Mouse (Mus musculus): ENCODE results near the gene Trim67.

Trim67 gene

DNA sequence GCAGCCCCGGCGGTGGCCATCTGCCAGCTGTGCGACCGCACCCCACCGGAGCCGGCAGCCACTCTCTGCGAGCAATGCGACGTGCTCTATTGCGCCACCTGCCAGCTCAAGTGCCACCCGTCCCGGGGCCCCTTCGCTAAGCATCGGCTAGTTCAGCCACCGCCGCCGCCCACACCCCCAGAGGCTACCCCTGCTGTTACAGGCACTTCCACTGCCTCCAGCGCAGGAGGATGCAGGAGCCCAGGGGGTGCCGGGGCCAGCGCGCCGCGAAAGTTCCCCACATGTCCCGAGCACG is 1.5 kb downstream of the Trim67 start:
- no peak for DNase-seq (ENCODE audit: low spot score)

DNA sequence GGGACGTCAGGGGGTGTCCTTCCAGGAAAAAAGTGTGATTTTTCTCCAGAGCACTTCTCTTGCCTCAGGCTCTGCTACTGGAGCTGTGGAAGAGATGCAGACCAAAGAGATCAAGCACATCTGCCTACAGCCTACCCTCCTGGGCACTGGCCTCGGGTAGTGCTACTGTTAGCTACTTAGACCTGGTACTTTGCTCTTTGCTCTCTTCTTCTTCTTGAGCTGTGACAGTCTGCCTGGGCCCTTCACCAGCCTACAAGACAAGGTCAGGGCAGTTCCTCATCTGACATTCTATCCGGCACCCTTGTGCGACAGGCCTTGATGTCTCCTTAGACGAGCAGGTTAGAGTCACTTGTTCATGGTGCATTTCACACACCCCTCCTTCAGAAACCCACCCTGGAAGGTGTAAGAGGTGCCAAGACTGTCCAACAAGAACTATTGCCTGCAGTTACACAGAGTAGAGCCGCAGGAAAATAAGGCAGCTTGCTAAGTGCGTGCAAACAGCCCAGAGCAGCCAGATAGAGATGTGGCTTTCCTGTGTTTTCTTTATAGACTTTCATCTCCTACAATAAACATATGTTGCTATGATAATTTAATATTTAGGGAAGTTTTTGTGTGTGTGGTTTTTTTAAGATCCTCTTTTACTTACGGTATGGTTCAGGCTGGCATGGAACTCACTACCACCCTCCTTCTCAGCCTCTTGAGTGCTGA is 3.0 kb downstream of the Trim67 start:
- no peak for DNase-seq (ENCODE audit: low spot score)

DNA sequence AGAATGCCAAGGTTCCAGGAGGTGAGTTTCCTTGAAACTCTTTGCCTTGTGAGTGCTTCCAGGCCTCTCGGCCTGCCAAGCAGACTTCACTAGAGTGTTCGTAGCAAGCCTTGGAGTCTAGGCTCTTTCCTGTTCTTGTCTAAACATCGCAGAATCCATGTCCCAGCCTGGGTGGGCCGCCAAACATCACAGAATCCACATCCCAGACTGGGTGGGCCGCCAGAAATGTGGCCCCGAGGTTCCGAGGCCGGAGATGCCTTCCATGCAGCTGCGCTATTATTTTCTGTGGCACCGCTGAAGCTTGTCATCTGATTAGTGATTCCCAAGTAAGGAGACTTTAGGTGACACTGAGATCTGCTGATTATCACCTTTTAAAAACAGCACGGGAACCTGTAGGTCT is 7.7 kb downstream of the Trim67 start:
- no peak for DNase-seq (ENCODE audit: low spot score)

DNA sequence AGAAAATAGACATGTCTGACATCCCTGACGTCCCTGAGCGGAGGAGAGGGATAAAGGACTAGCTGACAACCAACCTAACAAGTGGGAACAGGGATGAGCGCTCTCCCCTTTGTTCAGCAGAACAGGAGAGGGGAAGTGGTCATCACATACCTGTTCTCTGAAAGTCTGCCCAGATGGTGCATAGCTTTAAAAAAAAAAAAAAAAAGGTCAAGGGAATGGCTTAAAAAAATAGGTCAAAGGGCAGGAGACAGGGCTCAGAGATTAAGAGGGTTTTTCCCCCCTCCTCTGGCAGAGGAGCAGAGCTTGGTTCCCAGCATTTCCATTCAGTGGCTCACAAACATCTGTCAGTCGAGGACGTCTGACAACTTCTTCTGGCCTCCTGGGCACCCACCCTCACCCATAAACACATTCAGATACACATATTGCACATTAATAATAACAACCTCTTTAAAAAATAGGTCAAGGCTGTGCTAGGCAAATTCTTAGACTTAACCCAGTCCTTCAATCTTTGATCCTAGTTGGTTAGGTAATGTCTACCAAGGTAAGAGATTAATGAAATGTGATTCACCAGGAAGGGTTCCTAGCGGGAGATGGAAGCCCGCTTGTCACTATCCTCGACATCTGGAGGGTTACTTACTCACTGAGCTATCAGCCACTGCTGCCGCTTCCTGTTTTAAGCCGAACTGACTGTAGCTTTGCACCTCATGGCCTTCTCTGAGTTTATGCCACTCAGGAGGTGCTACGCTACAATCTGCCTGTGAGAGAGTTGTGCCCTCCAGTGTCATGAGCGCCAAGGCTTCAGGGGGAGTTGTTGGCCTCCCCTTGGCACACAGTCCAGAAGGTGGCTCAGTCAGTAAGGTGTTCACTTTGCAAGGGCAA is 11.2 kb downstream of the Trim67 start:
- DNase-seq (ENCODE audit: low spot score): no peak

DNA sequence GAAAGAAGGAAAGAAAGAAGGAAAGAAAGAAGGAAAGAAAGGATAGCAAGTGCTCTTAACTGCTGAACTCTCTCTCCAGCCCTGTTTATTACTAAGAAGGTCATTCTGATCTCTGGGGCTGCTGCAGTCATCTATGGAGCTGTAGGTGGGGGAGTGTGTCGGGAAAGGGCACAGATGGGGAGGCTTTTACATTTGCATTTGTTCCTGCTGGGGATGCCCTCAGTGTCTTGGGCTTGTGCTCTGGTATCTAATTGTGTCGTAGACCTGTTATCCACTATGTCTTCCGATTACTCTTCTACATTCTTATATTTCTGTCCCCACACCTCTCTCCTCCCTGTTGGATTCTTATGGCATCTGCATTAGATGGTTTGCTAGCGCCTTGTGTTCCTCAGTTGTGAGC is 13.1 kb downstream of the Trim67 start:
- DNase-seq (ENCODE audit: low spot score): no peak

DNA sequence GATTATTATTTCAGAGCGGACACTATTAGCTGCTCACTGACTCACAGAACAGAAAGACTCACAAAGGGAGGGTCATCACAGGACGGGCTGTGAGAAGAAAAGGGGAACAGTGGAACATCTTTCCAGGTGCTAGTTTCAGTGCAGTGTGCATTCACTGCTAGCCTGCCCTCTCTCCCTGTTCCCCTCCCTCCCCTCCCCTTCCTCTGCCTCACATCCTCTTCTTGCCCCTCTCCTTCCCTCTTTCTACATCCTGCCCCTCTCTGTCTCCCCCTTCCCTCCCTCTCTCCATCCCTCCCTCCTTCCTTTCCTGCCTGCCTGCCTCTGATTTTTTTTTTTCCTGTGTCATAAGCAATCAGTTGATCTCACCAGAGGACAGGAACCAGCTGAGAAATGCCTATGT is 16.5 kb downstream of the Trim67 start:
- no peak for DNase-seq (ENCODE audit: low spot score)

DNA sequence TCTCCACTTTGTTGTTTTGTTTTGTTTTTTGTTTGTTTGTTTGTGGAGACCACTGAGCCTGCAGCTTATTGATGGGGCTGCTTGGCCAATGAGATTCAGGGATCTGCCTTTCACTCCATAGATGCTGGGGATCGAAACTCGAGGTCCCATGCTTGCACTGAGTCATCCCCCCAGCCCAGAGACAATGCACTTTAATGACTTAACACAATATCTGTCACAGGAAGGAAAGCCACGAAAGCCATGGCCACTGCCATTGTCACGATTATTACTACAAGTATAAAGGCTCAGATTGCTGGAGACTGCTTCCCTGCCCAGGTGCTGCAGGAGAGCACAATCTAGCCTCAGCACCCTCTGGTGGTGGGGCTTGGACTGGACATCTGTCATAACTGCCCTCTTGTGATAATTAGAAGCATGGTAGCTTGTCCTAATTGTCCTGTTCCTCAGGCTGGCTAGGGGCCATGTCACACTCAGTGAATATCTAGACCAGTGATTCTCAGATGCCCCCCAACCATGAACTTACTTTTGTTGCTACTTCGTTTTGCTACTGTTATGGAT is 17.2 kb downstream of the Trim67 start:
- DNase-seq (ENCODE audit: low spot score): no peak

DNA sequence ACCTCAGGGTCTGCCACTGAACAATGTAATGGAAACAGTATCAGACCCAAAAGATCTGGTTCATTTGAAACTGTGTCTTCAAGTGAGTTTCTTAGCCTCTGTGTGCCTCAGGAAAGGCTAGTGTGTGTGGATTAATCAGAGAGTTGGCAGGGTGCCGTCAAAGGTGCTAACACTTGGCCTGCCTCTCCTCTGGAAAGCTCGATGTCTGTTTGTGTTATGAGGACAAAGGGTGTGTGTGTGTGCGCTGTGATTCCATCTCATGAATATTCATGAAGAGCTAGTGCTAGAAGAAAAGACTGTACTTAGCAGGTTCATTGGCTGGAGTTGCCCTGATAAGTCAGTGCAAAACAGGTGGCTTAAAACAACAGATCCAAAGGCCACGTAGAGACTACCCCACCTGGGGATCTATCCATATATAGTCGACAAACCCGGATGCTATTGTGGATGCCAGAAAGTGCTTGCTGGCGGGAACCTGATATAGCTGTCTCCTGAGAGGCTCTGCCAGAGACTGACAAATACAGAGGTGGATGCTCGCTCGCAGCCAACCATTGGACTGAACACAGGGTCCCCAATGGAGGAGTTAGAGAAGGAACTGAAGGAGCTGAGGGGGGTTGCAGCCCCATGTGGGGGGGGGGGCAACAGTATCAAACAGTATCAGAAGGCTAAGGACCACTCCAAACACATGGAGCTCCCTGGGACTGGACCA is 17.9 kb downstream of the Trim67 start:
- DNase-seq (ENCODE audit: low spot score): no peak

DNA sequence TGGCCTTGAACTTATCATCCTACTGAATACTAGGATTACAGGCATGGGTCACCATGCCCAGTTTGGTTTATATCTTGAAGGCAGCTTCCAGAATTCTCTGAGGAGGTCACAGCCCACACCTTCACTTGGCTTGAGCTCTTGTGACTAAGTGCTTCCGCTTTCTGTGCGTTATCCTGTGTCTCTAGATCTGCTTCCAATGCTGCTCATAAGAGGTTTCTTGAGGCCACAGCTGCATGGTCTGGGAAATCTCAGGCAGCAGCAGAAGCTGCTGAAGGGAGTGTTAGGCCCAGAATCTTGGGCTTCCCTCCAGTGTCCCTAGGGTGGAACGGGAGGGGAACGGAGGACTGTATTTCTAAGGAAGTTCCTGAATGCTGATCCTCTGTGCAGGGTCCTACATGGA is 20.4 kb downstream of the Trim67 start:
- no peak for DNase-seq (ENCODE audit: low spot score)

DNA sequence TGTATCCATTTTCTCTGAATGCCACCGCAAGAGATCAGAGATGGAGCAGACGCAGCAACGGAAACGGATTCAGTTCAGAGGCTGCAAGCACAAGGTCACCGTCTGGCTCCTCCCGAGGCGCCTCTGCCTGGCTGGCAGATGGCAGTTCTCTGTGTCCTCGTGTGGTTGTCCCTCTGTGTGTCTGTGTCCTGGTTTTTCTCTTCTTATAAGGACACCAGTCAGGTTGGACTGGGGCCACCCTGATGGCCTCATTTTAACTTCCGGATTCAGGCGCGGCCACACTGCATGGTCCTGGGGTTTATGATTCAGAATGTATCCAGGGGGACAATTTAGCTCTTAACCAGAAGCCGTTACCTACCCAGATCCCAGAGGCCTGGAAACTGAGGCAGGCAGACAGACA is 23.0 kb downstream of the Trim67 start:
- DNase-seq (ENCODE audit: low spot score): no peak

DNA sequence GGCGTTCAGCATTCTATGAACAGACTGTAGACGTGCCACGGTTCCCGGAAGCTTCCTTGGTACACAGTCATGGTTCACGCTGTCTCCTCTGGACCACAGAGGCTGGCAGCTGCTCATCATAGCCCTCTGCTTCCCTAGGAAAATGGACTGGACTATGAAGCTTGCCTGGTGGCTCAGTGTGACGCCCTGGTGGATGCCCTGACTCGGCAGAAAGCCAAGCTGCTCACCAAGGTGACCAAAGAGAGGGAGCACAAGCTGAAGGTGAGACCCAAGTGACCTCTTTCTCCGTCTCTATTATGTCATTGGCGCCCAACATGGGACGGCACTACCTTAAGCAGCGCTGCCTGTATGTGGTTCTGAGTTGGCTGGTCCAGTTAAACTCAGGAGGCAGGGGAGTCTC is 24.0 kb downstream of the Trim67 start:
- DNase-seq (ENCODE audit: low spot score): no peak

DNA sequence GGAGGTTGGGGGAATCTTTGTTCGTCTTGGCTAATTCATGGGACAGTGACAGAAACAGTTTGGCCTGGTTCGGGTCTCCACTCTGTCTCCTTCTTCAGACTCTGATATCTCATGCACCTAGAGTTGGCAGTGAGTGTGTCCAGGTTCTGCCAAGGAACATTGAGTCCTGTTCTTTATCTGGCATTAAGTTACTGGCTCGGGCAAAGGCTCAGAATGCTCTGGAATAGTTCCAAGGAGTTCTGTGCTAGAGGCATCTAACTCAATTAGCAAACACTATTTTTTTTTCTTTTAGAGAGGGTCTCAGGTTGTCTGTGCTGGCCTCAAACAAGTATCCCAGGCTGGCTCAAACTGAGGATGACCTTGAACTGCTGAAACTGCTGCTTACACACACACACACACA is 24.5 kb downstream of the Trim67 start:
- no peak for DNase-seq (ENCODE audit: low spot score)

DNA sequence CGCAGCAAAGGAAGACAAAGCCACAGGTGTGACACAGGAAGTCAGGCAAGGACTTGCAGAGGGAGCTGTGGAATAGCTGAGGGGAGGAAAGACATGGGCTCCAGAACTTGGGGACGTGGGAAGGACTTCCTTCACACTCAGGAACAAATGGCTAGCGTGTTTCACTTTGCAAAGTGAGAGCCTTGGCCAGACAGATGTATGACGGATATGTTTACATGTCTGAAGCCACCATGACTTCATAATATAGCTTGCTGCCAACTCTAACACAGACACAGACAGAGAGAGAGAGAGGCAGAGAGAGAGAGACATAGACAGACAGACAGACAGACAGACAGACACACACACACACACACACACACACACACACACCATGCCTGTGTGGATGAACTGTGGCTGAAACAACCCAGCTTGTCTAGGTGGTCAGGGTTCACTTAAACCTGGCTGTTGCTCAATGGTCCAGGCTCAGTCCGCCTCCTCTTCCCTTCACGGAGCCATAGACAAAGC is 26.8 kb downstream of the Trim67 start:
- DNase-seq (ENCODE audit: low spot score): no peak

DNA sequence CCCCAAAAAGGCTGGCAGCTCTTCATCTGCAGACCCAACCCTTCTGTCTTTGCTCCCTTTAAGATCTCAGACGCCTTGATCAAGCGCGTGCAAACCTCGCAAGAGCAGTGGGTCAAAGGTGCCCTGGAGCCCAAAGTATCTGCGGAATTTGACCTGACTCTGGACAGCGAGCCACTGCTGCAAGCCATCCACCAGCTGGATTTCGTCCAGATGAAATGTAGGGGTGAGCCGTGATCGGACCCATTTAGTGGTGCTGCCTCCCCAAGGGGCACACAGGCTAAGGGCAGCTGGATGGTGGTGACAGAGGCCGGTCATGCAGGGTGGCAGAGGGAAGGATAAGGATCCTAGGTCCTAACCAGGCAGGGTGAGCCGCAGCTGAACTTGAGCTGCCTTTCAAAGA is 27.2 kb downstream of the Trim67 start:
- no peak for DNase-seq (ENCODE audit: low spot score)

DNA sequence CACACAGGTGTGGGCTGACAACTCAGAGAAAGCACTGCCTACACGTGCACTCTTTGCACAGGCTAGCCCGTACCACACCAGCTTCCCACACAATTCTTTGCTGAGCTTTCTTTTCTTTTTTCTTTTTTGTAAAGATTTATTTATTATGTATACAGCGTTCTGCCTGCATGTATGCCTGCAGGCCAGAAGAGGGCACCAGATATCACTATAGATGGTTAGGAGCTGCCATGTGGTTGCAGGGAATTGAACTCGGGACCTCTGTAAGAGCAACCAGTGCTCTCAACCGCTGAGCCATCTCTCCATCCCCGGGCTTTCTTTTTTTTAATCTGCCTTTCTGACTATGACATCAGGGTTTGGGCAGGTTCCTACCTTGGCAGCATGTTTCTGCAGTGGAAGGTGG is 30.6 kb downstream of the Trim67 start:
- no peak for DNase-seq (ENCODE audit: low spot score)

DNA sequence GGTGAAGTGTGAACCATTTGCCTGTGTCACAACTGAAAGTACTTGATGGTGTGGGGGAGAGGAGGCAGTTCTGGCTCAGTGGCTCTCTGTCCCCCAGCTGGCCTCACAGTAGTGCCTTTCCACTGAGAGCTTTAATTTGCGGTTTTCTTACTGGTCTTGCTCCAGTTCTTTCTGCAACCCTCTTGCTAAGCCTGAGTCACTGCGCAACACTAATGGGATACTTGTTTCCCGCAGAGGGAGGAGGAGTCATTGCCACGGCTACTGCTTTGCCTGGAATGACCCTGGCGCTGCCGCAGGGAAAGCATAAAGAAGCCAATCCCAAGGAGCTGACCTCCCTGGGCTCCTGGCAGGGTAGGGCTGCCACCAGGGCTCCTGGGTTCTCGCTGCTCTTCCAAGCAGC is 33.8 kb downstream of the Trim67 start:
- no peak for DNase-seq (ENCODE audit: low spot score)

DNA sequence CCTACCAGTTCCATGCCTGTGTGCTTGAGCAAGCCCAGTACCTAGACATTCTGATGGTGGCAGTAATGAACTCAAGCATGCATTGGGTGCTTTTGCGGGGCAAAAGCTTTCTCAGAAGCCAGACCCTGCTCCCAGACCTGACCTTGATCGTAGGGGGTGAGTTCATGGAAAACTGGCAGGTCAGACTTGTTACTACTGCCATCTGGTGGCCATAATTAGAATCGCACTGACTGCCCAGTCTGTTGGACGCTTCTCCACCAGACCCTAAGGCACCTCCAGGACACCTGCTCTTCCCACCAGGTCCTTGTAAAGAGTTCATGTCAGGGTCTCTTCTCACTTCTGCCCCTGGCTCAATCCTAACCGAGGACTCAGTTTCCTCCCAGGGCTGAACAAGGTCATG is 34.5 kb downstream of the Trim67 start:
- DNase-seq (ENCODE audit: low spot score): no peak

DNA sequence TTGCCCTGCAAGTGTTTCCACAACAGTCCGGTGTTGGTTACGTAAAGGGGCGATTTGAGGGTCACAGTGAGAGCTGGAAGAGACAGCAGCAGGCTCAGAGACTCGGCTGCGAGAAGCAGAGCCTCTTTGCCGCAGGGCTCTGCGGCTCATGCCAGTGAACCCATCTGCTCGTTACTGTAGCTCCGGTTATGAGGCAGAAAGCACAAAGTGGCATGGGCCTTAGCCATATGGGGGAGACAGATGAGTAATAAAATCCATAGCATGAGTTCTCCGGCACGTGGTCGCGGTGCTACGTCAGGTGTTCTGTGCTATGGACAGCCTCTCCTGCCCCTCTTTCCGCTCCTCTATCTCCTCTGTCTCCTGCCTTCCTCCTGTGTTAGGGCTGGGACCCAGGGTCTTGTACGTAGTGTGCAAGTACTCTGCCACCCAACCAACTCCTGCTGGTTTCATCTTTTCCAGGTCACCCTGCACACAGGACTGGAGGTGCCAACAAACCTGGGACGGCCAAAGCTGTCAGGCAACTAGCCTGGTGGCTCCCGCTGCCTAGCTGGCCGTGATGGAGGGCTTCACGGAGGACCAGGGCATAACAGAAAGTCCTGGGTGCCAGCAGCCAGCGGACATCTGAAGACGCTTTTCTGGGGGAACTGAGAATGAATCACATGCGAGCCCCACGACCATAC is 35.8 kb downstream of the Trim67 start:
- no peak for DNase-seq (ENCODE audit: low spot score)

DNA sequence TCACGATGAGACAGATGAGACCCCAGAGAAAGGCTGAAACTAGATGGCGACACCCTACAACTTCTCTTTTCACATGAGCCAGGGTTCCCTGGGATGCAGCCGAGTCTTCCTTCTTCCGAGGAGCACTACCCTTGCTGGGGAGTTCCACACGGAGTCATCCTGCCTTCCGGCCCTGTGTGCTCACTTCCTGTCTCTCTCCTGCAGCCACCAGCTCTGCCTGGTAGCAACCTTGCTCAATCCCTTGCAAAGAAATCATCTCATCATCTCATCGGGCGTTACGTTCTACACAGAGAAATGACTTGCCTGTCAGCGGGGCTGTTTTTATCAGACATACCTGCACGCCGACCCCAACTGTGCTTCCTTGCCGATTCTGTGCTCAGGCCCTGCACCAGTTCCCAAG is 37.2 kb downstream of the Trim67 start:
- DNase-seq (ENCODE audit: low spot score): no peak

DNA sequence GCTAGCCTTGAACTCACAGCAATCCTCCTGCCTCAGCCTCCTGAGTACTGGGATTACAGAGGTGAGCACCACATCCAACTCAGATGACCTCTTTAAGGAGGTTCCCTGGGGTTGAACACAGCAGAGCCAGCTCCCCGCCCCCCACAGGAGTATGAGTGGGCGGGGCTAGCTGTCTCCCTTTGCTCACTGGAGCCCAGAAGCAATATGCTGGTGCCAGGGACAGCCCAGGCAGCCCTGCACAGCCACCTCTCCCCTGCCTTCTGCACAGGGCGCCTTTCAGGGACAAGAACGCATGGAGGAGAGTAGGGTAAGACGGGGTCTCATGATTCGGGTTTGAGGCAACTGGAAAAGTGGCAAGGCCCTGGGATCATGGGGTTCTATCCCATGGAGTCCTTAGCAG is 38.6 kb downstream of the Trim67 start:
- DNase-seq (ENCODE audit: low spot score): no peak

DNA sequence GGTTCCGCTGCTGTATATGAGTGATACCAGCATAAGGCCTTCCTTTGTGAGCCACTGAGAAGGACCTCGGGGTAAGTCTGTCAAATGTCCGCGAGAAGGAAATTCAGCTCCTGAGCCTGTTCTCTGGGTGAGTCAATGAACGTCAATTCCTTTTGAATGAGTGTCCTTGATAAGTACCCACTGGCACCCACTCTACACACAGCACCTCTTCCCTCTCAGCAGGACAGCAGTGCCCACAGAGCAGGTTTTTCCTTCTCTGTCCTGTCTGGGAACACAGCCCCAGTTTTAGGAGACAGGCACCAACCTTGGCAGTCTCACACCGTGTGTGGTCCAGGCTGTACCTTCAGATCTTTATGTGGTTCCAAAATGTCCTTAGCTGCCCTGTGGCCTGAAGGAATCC is 39.0 kb downstream of the Trim67 start:
- no peak for DNase-seq (ENCODE audit: low spot score)
